Mouse (Mus musculus) spleen, postnatal 10 days (tissue): ENCODE data around the gene Opa3.

Experiments used
- DNase-seq, 2 experiments: peaks; one replicate each; pipeline ENCODE4 v3.0.0; 2021 to 2022; ENCODE audit warnings: low spot score in 2 of 2

Opa3 gene

DNA sequence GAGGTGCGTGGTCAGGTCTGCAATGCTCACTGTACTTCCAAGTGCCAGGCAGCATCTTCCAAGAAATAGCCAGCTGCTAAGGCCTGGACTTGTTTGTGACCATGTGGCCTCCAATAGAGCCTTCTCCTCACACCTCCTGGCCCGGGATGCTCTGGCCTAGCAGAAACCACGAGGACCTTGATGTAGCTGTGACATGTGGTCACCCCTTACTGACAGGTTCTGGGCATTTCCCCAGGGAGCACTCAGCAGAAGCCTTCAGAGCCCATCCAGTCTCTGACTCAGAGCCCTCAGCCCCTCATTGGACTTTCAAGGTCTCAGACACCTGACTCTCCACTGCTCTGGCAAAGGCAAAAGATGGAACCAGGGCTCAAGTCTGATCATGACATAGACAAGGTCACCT, 16.9 kb downstream of the Opa3 start:
- DNase-seq: no peak

DNA sequence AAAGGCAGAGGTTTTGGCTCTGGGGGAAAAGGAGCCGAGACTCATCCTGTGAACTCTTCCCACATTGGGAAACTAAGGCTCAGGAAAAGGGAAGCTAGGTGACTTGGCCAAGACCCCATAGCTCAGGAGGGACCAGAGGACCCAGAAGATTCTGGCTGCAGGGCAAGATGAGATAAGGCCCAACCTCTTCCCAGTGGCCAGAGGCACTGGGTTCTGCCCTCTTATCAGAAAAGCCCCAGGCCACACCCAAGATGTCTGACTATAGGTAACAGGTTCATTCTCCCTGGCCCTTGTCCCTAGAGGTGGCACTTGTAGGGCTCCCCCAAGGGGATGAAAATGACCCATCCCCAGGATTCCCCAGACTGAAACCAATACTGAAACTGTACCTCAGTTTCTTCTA, 18.7 kb downstream of the Opa3 start:
- no peak for DNase-seq

DNA sequence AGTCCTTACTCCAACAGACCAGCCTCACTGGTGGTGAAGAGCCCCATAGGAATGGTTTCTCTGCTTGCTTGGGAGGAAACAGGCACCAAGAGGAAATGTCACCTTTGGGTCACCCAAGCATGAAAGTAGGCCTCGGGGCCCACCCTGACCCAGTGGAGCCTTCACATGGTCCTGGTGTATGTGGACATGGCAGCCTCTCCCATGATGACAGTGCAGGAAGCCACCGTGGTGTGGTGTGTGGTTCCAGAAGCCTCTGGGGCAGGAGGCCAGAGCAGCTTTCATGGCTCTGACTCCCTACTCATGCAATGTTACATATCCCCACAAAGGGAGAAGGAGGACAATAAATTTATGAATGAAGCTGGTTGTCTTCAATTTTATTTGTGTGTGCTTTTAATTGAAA, 19.4 kb downstream of the Opa3 start:
- no peak for DNase-seq

DNA sequence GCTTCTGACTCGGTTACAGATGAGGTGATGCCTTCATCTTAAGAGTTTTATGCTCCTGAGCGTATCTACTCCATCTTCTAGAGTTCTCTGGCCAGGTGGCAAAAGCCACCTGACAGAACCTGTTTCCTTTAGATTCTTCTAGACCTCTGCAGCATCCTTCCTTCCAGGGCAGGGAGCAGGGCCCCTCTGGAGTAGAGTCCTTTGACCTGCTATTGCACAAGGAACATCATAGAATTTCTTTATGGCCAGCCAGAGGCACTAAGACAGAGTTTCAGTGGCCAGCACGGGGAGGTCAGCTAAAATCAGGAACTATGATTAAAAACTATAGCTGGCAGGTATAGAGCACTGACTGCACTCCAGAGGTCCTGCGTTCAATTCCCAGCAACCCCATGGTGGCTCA, 23.9 kb downstream of the Opa3 start:
- DNase-seq: no peak

DNA sequence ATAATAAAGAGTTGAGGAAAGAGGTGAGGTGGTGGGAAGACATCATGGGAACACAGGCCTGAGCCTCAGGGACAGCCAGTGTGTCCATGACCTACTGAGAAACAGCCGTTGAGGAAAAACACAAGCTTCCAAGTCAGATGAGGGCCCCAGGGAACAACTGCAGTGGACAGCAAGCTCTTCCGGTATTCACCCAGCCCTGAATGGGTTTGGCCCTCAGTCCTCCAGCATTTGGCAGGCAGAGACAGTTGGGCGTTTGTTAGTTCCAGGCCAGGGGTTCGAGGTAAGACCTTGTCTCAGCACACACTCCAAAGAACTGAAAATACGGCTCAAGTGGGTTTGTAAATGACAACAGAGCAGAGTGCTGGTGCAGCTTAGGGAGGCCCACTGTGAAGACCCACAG, 25.3 kb downstream of the Opa3 start:
- DNase-seq: no peak

DNA sequence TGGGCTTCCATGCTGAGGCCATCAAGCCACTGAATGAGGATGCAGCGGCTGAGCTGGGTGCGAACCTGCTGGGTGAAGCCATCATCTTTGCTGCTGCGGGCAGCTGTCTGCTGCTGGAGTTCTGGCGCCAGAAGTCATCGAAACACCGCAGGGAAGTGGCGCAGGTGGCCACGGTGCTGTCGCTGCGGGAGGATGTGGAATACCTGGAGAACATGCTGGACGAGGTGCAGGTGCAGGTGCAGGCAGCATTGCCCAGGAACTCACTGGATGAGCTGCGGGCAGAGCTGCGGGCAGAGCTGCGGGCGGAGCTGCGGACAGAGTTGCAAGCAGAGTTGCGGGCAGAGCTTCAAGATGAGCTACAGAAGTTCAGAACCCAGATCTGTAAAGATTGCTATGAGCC, 27.3 kb downstream of the Opa3 start:
- no peak for DNase-seq

DNA sequence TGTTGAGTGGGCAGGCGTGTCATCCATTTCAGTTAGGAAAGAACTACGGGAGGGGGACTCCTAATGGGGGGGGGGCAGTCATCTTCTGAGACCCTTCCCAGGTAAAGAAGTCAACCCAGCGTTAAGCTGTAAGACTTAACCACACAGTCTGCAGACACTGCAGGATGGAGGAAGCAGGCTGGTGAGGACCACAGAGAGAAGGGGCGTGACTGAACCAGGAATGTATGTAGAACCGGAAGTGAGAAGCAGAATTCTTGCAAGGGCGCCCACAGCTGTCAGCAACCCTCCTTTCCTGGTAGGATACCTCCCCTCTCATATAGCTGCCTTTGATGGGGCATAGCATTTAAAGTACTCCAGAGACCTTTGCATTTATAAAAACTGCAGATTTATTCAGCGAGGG, 28.4 kb downstream of the Opa3 start:
- no peak for DNase-seq

DNA sequence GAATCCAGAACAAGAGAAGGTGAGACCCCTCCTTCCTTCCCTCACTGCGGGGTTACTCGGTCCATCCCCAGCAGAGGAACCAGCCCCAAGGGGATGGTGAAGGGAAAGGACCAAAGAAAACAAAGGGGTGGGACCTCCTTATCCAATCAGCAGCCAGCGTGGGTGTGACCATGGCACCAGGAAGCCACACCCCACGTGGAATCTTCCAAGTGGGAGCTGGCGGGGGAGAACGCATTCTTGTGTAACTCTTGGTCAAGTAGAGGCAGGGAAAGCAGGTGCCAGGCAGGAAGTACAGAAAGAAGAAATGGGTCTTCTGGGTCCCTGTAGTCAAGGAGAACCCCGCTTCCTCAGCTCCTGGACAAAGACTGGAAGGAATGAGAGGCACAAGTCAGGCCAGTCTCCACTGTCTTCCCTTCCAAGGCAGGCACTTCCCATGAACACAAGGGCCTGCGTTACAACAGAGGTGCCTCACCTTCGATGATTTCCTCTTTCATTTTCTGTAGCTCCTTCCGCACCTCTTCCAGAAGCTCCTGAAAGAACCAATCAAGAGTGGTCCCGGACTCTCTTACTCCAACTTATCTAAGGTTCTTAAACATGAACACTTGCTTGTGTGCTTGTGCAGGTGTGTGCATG, 29.4 kb downstream of the Opa3 start:
- DNase-seq: peak; percentile 73 to 84

DNA sequence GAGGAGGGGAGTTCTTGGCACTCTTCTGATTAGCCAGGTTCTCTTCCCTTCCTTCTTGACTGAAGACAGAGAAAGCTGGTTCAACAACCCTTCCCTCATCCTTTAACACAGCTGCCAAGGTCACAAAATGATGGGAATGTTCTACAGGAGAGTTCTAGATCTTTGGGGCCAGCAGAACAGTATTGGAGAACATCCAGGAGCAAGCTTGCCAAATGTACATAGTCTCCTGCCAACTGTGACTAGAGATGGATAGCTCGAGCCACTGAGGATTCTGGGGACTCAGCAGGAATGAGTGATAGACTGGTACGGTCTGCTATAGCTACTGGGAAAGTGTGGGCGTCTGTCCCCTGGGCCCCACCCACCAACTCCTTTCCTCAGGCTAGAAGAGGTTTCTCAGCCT, 30.2 kb downstream of the Opa3 start:
- DNase-seq: no peak

DNA sequence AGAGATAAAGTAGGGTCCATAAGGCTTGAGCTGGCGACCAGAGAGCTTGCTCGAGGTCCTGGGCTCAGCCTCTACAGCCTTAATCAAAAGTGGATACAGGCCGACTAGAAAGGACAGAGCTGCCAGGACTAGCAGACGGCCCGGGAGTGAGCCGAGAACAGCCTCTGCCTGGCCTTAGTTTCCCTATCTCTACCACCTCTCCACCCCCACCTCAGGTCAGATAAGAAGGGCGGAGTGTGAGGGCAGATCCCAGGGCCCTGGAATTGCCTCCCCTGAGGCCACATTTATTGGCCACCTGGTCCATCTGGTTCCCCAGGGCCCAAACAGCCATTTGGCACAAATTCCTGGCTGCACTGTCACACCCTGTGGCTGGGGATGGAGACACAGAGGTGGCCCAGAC, 37.0 kb downstream of the Opa3 start:
- DNase-seq: peak; percentile 31 to 46

DNA sequence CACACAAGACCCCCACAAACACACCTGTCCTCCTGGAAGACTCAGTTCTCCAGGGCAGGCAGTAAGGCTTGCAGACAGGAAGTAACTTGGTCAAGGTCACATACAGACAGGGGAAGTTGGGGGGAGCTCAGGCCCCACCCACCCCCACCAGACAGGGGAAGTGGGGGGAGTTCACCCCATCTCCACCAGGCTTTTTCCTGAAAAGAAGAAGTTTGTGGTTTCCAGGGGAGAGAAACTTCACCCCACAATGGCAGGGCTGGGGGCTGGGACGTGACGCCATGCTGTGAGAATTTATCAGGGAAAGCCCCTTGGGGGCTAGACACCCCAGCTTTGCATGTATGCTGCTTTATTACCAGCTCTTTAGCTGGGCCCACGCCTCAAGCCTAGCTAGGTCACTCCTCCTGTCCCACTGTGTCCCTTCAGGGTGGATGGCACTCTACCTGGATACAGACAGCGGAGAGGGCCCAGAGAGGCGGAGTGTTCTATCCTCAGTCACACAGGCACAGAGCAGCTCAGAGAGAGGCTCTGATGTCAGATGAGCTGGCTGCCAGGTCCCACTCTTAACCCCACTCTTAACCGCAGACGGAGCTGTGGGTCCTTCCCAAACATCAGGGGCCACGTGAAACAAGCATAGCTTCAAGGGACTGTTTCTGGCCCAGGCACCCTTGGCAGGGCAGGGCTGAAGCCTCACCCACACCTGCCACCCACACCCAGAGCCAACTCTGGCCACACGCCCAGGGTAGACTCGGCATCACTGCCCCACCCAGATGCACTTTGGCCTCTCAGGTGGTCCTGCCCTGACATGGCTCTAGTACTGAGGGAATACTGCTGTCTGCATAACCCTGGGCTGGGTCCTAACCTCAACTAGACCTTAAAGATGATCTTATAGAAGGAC, 38.0 kb downstream of the Opa3 start:
- DNase-seq: peak; percentile 43 to 63

DNA sequence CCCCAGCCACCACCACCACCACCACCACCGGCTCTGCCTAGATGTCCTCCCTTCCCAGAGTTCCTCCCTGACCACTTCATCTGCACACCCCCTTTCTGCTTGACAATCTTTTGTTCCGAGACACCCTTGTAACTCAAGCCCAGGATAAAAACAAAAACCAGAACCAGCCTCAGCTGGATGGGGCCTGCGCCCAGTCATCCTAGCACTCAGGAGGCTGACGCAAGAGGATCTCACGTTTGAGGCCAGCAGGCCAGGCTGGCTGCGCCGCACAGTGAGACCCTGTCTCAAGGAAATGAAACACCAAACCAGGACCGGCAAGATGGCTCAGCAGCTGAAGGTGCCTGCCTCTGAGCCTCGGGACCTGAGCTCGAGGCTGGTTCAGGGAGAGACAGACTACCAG, 38.9 kb downstream of the Opa3 start:
- no peak for DNase-seq

DNA sequence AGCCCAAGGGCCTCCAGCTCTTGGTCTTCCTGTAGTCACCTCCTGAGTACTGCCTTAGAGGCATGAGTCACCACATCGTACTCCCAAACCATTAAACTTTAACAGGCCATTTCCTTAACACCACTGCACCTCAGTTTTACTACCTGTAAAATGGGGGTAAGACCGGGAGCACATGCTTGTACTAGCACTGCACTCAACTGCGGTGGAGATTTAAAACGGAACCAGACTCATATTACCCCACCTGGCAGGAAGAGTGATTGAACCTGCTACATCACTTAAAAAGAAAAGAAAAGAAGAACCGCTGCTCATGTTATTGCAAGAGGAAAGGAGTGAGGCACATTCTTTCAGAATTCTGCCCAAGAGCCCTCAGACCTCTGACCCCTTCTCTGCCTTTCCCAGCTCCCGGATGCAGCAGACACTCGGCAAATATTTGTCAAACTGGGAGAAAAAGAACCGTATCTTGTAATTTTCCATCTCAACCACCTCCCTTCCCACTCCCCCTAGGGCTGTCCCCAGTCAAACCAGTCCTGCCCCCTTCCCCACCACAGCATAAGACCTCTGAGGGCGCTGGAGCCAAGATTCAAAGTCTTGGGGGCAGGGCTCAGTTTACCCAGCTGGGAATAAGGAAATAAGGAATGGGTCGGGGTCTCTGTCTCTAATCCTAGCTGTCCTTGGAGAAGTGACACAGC, 41.0 kb downstream of the Opa3 start:
- no peak for DNase-seq

DNA sequence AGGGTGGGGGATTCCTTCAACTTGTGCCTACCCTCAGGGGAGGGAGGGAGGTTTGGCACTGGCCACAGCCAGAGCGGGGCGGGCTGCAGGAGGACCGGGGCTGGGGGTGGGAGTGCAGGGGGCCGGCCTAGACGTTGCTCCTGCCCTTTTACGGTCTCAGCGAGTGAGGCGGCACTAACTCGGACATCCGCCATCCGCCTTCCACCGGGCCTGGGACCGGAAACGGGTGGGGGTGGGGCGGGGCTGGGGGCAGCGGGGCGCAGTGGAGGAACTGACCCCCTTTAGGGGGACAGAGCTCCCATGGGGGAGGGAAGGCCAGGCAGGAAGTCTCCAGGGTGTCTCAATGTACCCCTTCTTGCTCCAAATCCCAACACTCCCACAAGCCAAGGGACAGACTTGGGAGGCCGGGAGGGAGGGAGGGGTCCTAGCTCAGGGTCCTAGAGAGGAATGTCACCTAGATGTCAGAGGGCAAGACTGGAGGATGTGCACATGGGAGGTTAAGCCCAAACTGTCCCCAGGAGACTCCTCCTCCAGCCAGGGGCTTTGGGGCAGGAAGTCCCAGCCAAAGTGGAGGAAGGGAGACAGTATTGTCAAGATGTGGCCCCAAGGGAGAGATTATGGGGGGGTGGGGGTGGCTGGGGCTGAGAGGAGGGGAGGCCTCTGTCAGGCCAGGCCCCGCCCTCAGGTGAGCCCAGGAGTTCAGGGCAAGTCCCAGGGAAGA, 41.7 kb downstream of the Opa3 start:
- DNase-seq: peak in 1 of 2 experiments; percentile 56

DNA sequence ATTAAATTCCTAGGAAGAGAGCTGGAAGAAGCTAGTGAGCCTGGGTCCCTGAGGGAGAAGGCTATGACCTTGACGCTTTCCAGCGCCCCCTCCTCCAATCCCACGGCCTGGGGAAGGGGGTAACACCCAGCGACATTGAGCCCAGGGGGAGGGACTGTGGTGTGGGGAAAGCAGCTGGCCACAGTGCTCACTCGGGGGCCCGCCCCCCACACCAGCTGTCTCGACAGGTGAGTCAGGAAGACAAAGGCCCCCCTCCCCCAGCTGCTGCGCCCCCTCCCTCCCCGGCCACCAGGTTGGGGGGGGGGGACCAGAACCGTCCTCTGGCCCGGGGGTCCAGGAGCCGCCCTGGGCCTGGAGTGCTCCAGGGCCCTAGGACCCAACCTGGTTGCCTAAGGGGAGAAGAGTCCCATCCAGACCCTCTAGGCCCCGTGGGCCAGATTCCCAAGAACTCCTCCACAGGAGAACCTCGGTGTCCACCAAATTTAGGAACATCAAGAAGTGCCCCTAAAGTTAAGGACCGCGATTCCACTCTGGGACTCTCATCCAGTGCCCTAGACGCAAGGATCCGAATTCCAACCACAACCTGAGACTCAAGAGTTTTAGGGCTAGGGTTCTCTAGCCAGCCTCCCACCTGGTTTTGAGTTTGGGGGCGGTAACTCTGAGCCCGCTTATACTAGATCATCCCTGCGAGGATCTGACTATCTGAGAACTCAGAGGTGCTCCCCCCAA, 42.5 kb downstream of the Opa3 start:
- DNase-seq: peak in 1 of 2 experiments; percentile 50

DNA sequence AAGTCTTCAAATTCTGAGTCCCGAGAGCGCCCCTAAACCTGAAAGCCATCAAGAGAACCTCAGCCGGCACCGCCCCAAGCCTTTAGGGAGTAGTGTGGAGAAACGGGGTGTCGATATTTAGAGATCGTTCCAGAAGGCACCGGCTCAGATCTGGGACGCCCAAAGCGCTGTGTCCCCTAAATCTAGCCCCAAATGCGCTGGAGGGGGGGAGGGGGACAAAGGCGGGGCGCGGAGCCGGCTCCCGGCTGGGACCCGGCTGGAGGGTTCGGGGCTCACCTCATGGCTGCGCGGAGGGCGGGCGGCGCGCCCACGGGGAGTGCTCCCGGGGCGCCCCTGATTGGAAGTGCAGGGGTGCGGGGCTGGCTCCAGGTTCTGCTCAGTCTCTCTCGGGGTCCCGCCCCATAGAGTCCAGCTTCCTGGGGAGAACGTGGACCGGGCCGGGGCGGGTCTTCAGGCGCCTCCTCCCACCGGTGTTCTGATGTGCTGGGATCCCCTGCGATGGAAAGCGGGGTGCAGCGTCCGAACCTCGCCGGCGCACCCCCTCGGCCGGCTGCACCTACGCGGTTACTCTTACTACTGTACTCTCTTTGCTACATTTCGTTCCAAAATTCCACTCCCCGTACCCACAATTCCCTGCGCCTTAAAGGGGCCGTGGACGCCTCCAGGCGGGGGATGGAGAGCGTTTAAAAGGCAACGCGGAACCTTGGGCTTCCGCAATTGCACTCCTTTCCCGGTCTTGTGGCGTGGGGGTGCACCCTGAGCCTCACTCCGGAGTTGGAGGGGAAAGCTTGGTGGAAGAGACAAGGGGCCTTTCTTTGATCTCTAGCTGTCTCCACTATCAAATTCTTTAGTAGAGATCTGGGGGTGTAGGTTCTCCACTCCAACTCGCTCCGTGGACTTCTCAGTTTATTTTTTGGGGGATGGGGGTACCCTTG, 43.4 kb downstream of the Opa3 start, which contains the start of gene Vasp:
Gene Vasp (minus strand): TSS at position 580 of the 935 bp plus-strand sequence.
- DNase-seq: peak; percentile 78 to 88

DNA sequence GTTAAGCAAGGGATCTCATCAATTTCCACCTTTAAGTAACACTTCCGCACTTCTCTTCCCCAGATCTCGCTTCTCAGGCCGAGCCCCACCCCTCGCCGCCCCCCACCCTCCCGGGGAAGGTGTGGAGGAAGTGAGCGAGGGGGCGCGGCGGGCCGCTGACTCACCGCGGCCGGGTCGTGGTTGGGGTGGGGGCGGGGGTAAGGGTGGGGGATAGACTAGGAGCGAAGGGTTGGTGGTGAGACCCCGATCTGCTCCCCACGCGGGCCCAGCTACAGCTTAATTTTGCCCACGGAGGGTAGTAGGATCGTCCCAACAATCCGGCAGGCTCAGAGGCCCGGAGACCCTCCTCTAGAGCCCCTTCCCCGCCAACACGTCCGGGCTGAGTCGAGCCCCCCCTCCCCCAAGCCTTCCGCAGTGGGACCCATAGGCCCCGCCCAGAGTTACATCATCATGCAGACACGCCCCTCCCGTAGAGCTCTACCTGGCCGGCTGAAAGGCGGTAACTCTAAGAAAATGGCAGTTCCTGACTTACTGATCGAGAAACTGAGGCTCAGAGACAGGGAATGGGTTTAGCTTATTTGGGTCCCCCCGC, 44.1 kb downstream of the Opa3 start:
- peak; percentile 75 to 88 for DNase-seq

DNA sequence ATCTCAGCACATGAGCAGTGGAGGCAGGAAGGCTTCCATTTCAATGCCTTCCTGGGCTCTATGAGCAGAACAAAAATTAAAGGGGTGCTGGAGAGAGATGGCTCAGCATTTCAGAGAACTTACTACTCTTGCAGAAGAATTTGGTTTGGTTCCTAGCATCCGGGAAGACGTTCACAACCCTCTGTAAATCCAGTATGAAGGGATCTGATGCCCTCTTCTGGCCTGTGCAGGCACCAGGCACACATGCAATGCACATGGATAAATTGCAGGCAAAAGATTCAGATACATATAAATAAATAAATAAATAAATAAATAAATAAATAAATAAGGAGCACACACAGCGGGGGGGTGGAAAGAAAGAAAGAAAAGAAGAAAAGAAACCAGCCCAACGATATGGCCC, 48.1 kb downstream of the Opa3 start:
- DNase-seq: no peak

DNA sequence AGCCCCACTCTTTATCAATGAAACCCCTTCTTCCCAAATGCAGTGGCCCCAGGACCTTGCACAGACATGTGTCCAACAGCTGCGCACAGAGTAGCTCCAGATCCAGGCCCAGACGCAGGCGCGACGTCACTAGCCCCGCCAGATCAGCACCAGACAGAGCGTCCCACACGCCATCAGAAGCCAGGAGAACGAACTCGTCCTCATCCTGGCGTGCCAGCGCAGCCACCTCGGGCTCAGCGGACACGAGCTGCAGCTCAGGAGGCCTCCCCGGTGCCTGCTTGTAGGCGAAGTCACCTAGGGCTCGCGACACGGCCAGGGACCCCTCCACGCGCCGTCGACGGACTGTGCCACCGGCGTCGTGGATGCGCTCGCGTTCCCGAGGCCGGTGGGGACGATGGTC, 50.9 kb downstream of the Opa3 start:
- no peak for DNase-seq
